Comparison of ENCODE assay signal across 7 mouse cellular contexts in the genomic region with DNA sequence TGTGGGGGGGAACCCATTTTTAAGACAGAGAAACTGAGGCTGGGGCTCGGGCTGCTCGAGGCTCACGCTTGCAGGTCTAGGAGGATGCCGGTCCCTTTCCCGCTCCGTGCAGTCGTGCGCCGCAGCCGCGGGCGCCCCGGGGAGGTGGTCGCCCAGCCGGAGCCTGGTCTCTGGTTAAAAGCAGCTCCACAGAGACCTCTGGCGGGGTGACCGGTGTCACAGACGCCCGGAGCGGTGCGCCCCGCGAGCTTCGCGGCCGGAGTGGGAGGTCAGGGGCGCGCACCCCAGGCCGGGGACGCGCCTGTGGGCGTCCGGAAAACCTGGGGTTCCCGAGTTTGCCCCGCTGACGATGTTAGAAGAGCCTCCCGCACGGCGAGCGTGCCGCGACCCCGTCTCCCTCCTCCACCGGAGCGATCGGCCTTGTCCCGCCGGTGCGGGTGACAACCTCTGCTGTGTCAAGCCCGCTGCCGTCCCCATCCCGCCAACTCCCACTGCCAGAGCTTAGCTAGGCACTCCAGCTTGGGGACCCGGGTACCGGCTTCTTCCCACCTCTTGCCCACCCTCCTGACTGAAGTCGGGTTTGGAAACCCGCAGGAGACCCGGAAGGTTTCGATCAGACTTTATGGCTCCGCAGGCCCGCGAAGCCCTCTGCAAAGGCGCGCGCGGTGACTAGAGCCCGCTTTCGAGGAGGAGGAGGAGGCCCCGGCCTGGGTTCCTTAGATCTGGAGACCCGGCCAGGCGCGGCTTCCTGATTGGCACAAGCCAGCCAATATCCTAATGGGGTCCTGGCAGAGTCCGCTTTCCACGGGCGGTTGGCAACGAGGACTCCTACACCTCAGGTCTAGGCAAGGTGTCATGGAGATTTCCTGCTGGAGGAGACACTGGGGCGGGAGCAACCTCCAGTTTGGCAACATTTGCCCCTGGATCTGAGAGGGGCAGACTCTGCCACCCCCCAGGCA. TPM values are rescaled to one million over a fixed set of nuclear protein-coding genes. Genes with fewer than 3 reads are reported as not detected.
DNase-seq lines count a peak whose midpoint lies in the region; ATAC-seq and TF ChIP-seq lines count a peak whose summit lies in the region.

No protein-coding gene starts in this region.

- peak; percentile 4 for TF ChIP-seq CTCF in C2C12 (IDR thresholded peaks at IDR 0.05; ENCODE audit: control insufficient read depth, insufficient read depth, insufficient read length)
- TF ChIP-seq CTCF in E14TG2a.4 (conservative IDR thresholded peaks at IDR 0.05; ENCODE audit: low read length), result no peak

- H3K4me2 ChIP-seq in midbrain, embryonic 12.5 days (replicated peaks), result peak overlapping the region; percentile 99

- ATAC-seq in midbrain, embryonic 12.5 days (ENCODE audit: low FRiP score, low read depth), result peak; percentile 14; the same call in 1 of the 2 replicates

- H3K36me3 ChIP-seq in C2C12 (ENCODE audit: control insufficient read depth, insufficient read depth), result no peaks in the 10 kb centered on the region
- H3K36me3 ChIP-seq in E14TG2a.4 (ENCODE audit: insufficient read depth, low read length), result no peaks in the 10 kb centered on the region
- H3K36me3 ChIP-seq in heart, embryonic 10.5 days, result no peaks in the 10 kb centered on the region
- no peaks in the 10 kb centered on the region for H3K36me3 ChIP-seq in midbrain, embryonic 12.5 days
- no peaks in the 10 kb centered on the region for H3K36me3 ChIP-seq in splenic B cell, adult 2 months (ENCODE audit: control insufficient read depth, insufficient read depth, low read length, poor library complexity, severe bottlenecking)

- whole genome bisulfite sequencing in heart, embryonic 10.5 days, result 1% methylated on average over 76 of the region's 76 CpGs
- under 1% methylated on average over 76 of the region's 76 CpGs for whole genome bisulfite sequencing in midbrain, embryonic 12.5 days

- H3K9me3 ChIP-seq in E14TG2a.4 (ENCODE audit: low read length), result no peaks in the 10 kb centered on the region
- no peaks in the 10 kb centered on the region for H3K9me3 ChIP-seq in heart, embryonic 10.5 days
- no peaks in the 10 kb centered on the region for H3K9me3 ChIP-seq in midbrain, embryonic 12.5 days

- DNase-seq in cerebellum, adult 8-10 months, result peak; percentile 61
- peak; percentile 80 for DNase-seq in heart, embryonic 10.5 days (ENCODE audit: low spot score)
- DNase-seq in kidney, postnatal 14 days, result peak; percentile 41
- DNase-seq in splenic B cell, adult 2 months (ENCODE audit: low read depth, low spot score), result peak; percentile 32

- H3ac ChIP-seq in C2C12 (ENCODE audit: control insufficient read depth, insufficient read length, low read depth), result peak overlapping the region; percentile 38

- H3K9ac ChIP-seq in midbrain, embryonic 12.5 days (replicated peaks), result peak overlapping the region; percentile 88

- peaks cover 26% of the 10 kb centered on the region for H3K4me1 ChIP-seq in E14TG2a.4 (replicated peaks; ENCODE audit: low read depth, low read length)
- H3K4me1 ChIP-seq in heart, embryonic 10.5 days, result peaks cover 31% of the 10 kb centered on the region
- H3K4me1 ChIP-seq in midbrain, embryonic 12.5 days, result peaks cover 35% of the 10 kb centered on the region

- H3K4me3 ChIP-seq in C2C12 (ENCODE audit: insufficient read depth, poor library complexity, severe bottlenecking) (no peak overlapping the region), E14TG2a.4 (replicated peaks; ENCODE audit: low read length) (peak overlapping the region; percentile 92)
- peak overlapping the region; percentile 81 for H3K4me3 ChIP-seq in heart, embryonic 10.5 days
- H3K4me3 ChIP-seq in midbrain, embryonic 12.5 days, result peak overlapping the region; percentile 81

- H3K79me2 ChIP-seq in C2C12 (ENCODE audit: control insufficient read depth, insufficient read depth), result no peaks in the 10 kb centered on the region

- H3K27ac ChIP-seq in heart, embryonic 10.5 days, result peak overlapping the region; percentile 84
- 0 out of 2 replicates have a peak overlapping the region, but pooled peaks have one; percentile 78 for H3K27ac ChIP-seq in midbrain, embryonic 12.5 days (replicated peaks)

- H3K79me3 ChIP-seq in C2C12 (ENCODE audit: low read depth), result no peaks in the 10 kb centered on the region

- H3K27me3 ChIP-seq in C2C12 (ENCODE audit: control insufficient read depth, insufficient read depth, insufficient read length) (peaks cover 70% of the 10 kb centered on the region), E14TG2a.4 (ENCODE audit: insufficient read depth, low read length) (peaks cover 43% of the 10 kb centered on the region)
- peaks cover 81% of the 10 kb centered on the region for H3K27me3 ChIP-seq in heart, embryonic 10.5 days (ENCODE audit: insufficient read depth, poor library complexity, severe bottlenecking)
- peaks cover 73% of the 10 kb centered on the region for H3K27me3 ChIP-seq in midbrain, embryonic 12.5 days
- no peaks in the 10 kb centered on the region for H3K27me3 ChIP-seq in splenic B cell, adult 2 months (ENCODE audit: control insufficient read depth, insufficient read depth, low read length, poor library complexity, severe bottlenecking)

TF ChIP-seq in C2C12, 6 proteins besides CTCF, POLR2A, EP300 and RAD21:
- TF ChIP-seq MYOD1 (IDR thresholded peaks at IDR 0.05; ENCODE audit: control insufficient read depth, insufficient read length, low read depth) (no peak), CEBPB (IDR thresholded peaks at IDR 0.05; ENCODE audit: low read depth) (no peak)

RNA-seq across cellular contexts. Expression of a gene that starts 0.9 kb away (rescaled TPM):
- polyA plus RNA-seq in C2C12 (2012; fragmentation: generic; extraction: Trizol), result 0.26 TPM
- 0.71 and 1.3 TPM in 2 replicates for polyA plus RNA-seq in heart, embryonic 10.5 days (2016; fragmentation: Nextera tagmentation; extraction: Ambion mirVana)
- 8.9 and 9.4 TPM in 2 replicates for polyA plus RNA-seq in midbrain, embryonic 12.5 days (2016; fragmentation: Nextera tagmentation; extraction: Ambion mirVana)
